In genomic region chr6:116460544-116461283, GRCm38 (mm10) we compare ENCODE assay signal across 8 mouse cellular contexts. TPM values are rescaled to one million over a fixed set of nuclear protein-coding genes. Genes with fewer than 3 reads are reported as not detected.
DNase-seq lines count a peak whose midpoint lies in the region; ATAC-seq and TF ChIP-seq lines count a peak whose summit lies in the region.

TSS of gene Alox5 (minus strand) at chr6:116461178.

- H3K36me3 ChIP-seq in hindbrain, postnatal 0 days (ENCODE audit: insufficient read depth, low read length), result no peaks in the 10 kb centered on the region
- H3K36me3 ChIP-seq in lung, embryonic 14.5 days (ENCODE audit: insufficient read depth), result no peaks in the 10 kb centered on the region

- peak; percentile 14; the same call in 1 of the 2 replicates for TF ChIP-seq CTCF in hindbrain, postnatal 0 days (IDR thresholded peaks at IDR 0.05; ENCODE audit: low read depth)
- no peak for TF ChIP-seq CTCF in lung, embryonic 14.5 days (IDR thresholded peaks at IDR 0.05; ENCODE audit: low read depth)

- peak within 1 kb of the TSS; percentile 61 for H3K4me2 ChIP-seq in hindbrain, postnatal 0 days (ENCODE audit: low read depth, low read length)
- H3K4me2 ChIP-seq in lung, embryonic 14.5 days, result peak within 1 kb of the TSS; percentile 67

- no peaks in the 10 kb centered on the region for H3K9me3 ChIP-seq in hindbrain, postnatal 0 days (ENCODE audit: low read length)
- H3K9me3 ChIP-seq in lung, embryonic 14.5 days (ENCODE audit: low read depth, low read length), result no peaks in the 10 kb centered on the region

- DNase-seq in cerebellum, postnatal 10 days, result peak; percentile 49 to 63
- DNase-seq in cerebellum, adult 9-11 months, result no peak
- peak; percentile 11 to 36 for DNase-seq in cerebellum, postnatal 25 days
- peak; percentile 27 for DNase-seq in gastrocnemius, postnatal 25 days
- DNase-seq in hindbrain, postnatal 0 days (ENCODE audit: low spot score), result peak; percentile 44
- DNase-seq in lung, embryonic 14.5 days, result peak; percentile 31
- no peak for DNase-seq in thymus, postnatal 10 days (ENCODE audit: low spot score in 2 of 2)

- H3K4me3 ChIP-seq in hindbrain, postnatal 0 days (ENCODE audit: low read length), result peak within 1 kb of the TSS; percentile 32
- H3K4me3 ChIP-seq in lung, embryonic 14.5 days (ENCODE audit: low read depth, low read length), result peak within 1 kb of the TSS; percentile 32

- WGBS in hindbrain, postnatal 0 days, result 3% methylated on average over 43 of the region's 43 CpGs
- 3% methylated on average over 43 of the region's 43 CpGs for WGBS in lung, embryonic 14.5 days

- peaks cover 5% of the 10 kb centered on the region; the same call in 1 of the 2 replicates for H3K4me1 ChIP-seq in hindbrain, postnatal 0 days (ENCODE audit: insufficient read depth, low read length)
- H3K4me1 ChIP-seq in lung, embryonic 14.5 days (ENCODE audit: insufficient read depth), result no peaks in the 10 kb centered on the region

- peaks cover 15% of the 10 kb centered on the region; the same call in 1 of the 2 replicates for H3K27me3 ChIP-seq in hindbrain, postnatal 0 days (ENCODE audit: insufficient read depth, low read length)
- H3K27me3 ChIP-seq in lung, embryonic 14.5 days (ENCODE audit: insufficient read depth, low read length), result peaks cover 25% of the 10 kb centered on the region

- no peak within 1 kb of the TSS for H3K27ac ChIP-seq in hindbrain, postnatal 0 days
- H3K27ac ChIP-seq in lung, embryonic 14.5 days (ENCODE audit: low read depth), result no peak within 1 kb of the TSS

- H3K9ac ChIP-seq in hindbrain, postnatal 0 days (replicated peaks; ENCODE audit: low read length), result no peak within 1 kb of the TSS; the same call in 1 of the 2 replicates
- no peak within 1 kb of the TSS for H3K9ac ChIP-seq in lung, embryonic 14.5 days

- ATAC-seq in hindbrain, postnatal 0 days, result peak; percentile 67
- ATAC-seq in lung, embryonic 14.5 days (ENCODE audit: insufficient read depth), result peak; percentile 66; the same call in 1 of the 2 replicates
- ATAC-seq in neutrophil, adult 5-6 weeks (ENCODE audit: extremely low read depth, insufficient number of reproducible peaks, low FRiP score, poor library complexity, severe bottlenecking), result peak; percentile 36; the same call in 1 of the 2 replicates

RNA-seq across cellular contexts. Expression of gene Alox5, which starts in this region (rescaled TPM):
- total RNA-seq in gastrocnemius, postnatal 25 days (2021), result 1 to 10 TPM; 1.1 to 1.3 TPM
- 1.7 and 8.1 TPM in 2 replicates for total RNA-seq in hindbrain, postnatal 0 days (2014; rRNA removed)
- 0.73 and 0.75 TPM in 2 replicates for polyA plus RNA-seq in hindbrain, postnatal 0 days (2015; fragmentation: Nextera tagmentation; extraction: Ambion mirVana)
- 0.87 and 0.96 TPM in 2 replicates for polyA plus RNA-seq in lung, embryonic 14.5 days (2014; fragmentation: Nextera tagmentation; extraction: Ambion mirVana)
- total RNA-seq in neutrophil, adult 5-6 weeks (2017), result 110 and 128 TPM in 2 replicates

Comparison
In these comparisons a context has a peak if more than half of its experiments do, and no peak if none do; other contexts are left out.
1. RNA of gene Alox5 (total RNA-seq): 110 to 128 TPM in neutrophil, adult 5-6 weeks; 1.7 to 8.1 TPM in hindbrain, postnatal 0 days and 1.1 to 1.3 TPM in gastrocnemius, postnatal 25 days; every median in the first group is over 10 times any median in the second.
2. DNase-seq: peak in cerebellum, postnatal 10 days (2 of 2), cerebellum, postnatal 25 days (2 of 2), gastrocnemius, postnatal 25 days (single experiment) and hindbrain, postnatal 0 days (single experiment); none in cerebellum, adult 9-11 months (single experiment) and thymus, postnatal 10 days (0 of 2).
3. Peak in DNase-seq, ATAC-seq, H3K4me3 ChIP-seq and H3K4me2 ChIP-seq in lung, embryonic 14.5 days; RNA of the gene not detected or under 1 TPM.
4. Peak in every context shown above with its lines, with median percentiles within 50 percentile points of each other: ATAC-seq.